Mouse (Mus musculus) kidney, adult 2 months (tissue): Measurements from ENCODE around the gene Gm21698.
"Not testable (repeated sequence)": the region's sequence is repeated elsewhere in the genome, so short reads cannot be mapped to it uniquely, and the experiment has no call there.

Experiments
- CTCF ChIP-seq: fragments of 200-500 bp; conservative IDR thresholded peaks from 2 replicates; pipeline ENCODE4 v1.5.1; 2011; ENCODE audit warnings: low read depth, mild to moderate bottlenecking, control low read depth, low read length, moderate library complexity, mixed read lengths; ENCODE audit not compliant: insufficient read depth, insufficient read length
- POLR2A ChIP-seq: fragments of 200-500 bp; IDR thresholded peaks from one replicate; pipeline ENCODE4 v1.6.1; 2011; ENCODE audit warnings: low read depth, low read length, control low read depth

GRCm38 (mm10) chr5:25988550-25988949 is at the start of gene Gm21698:
- not testable (repeated sequence) for TF ChIP-seq CTCF, POLR2A
